Mouse (Mus musculus): ENCODE results near the gene Itpkb.

GRCm38 (mm10) chr1:180349090-180349489 is 18.8 kb downstream of the Itpkb start:
- TF ChIP-seq EP300 (IDR thresholded peaks at IDR 0.05; ENCODE audit: low read depth) (no peak), CTCF (IDR thresholded peaks at IDR 0.05; ENCODE audit: low read depth) (no peak)
